In the genomic region with DNA sequence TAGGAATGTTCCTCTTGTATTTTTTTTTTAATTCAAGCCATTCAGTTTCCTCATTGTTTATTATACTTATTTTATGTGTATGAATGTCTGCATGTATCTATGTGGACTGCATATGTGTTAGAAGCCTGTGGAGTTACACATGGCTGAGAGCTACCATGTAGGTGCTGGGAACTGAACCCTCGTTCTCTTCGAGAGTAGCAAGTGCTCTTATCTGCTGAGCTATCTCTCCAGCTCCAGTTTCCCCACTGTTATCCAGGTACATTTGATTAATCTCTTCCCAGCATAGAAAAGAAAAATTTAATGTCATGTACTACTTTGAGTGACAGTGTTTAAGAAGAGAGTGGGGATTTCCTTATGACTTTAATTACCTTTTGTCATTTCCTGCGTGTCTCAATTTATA, we compare ENCODE assay signal across 15 mouse cellular contexts.
"Had no signal": no experiment of that assay in that cellular context is flagged by ENCODE, and none has a peak within 500 bp of the region (broad histone marks: within the 10 kb centered on the region; RNA-seq: fewer than 3 reads in every experiment).

No protein-coding gene starts in this region.

- H3K9ac ChIP-seq: liver, embryonic 12.5 days; lung, embryonic 14.5 days; neural tube, embryonic 13.5 days had no signal

- H3K4me3 ChIP-seq: left cerebral cortex, adult 2 months; limb, embryonic 10.5 days; neural tube, embryonic 13.5 days had no signal

- H3K9me3 ChIP-seq: limb, embryonic 10.5 days; liver, embryonic 12.5 days; neural tube, embryonic 13.5 days had no signal

- H3K27ac ChIP-seq: left cerebral cortex, adult 2 months; limb, embryonic 10.5 days; liver, embryonic 12.5 days; neural tube, embryonic 13.5 days; stomach, postnatal 0 days had no signal

- H3K27me3 ChIP-seq: liver, embryonic 12.5 days; megakaryocyte, embryonic 14.5 days; neural tube, embryonic 13.5 days had no signal

- H3K4me1 ChIP-seq: limb, embryonic 10.5 days; neural tube, embryonic 13.5 days had no signal

- ATAC-seq: liver, embryonic 12.5 days; midbrain, embryonic 16.5 days had no signal

- DNase-seq: kidney, postnatal 25 days; lung, embryonic 14.5 days; lung, postnatal 10 days; lung, postnatal 4 days; right cerebral cortex, postnatal 25 days; thymus, adult 18-20 months; thymus, postnatal 14 days had no signal

- H3K4me2 ChIP-seq: lung, embryonic 14.5 days; midbrain, embryonic 11.5 days; neural tube, embryonic 13.5 days had no signal
